Mouse (Mus musculus) neural tube, embryonic 11.5 days (tissue): Measurements from ENCODE around the gene Ldlr. TPM values are rescaled to one million over a fixed set of nuclear protein-coding genes. Genes with fewer than 3 reads are reported as not detected.

Experiments
- ATAC-seq: fragments of 200-750 bp; cut with Nextera tagmentation; 2 replicates; pipeline ENCODE4 v1.8.0; 2017; ENCODE audit warnings: moderate number of reproducible peaks, mild to moderate bottlenecking, moderate TSS enrichment, moderate library complexity; ENCODE audit not compliant: insufficient read depth, low FRiP score, low TSS enrichment
- DNase-seq: peaks from one replicate; pipeline ENCODE4 v3.0.0-alpha.2; 2015; ENCODE audit warnings: low spot score
- H3K27ac ChIP-seq: fragments of 300-500 bp; sonication (generic); 2 replicates; pipeline ENCODE4 v1.5.1; 2014; ENCODE audit warnings: low read depth, mild to moderate bottlenecking, low read length
- H3K27me3 ChIP-seq: fragments of 300-500 bp; sonication (generic); 2 replicates; pipeline ENCODE4 v1.6.1; 2014; ENCODE audit warnings: mild to moderate bottlenecking, low read length, mixed read lengths; ENCODE audit not compliant: control insufficient read depth, insufficient read depth
- H3K36me3 ChIP-seq: fragments of 300-500 bp; sonication (generic); 2 replicates; pipeline ENCODE4 v1.6.1; 2014; ENCODE audit warnings: mild to moderate bottlenecking, low read length, moderate library complexity, mixed read lengths; ENCODE audit not compliant: control insufficient read depth, insufficient read depth
- H3K4me1 ChIP-seq: fragments of 300-500 bp; sonication (generic); 2 replicates; pipeline ENCODE4 v1.6.1; 2014; ENCODE audit warnings: low read length, mixed read lengths; ENCODE audit not compliant: control insufficient read depth, insufficient read depth
- H3K4me2 ChIP-seq: fragments of 300-500 bp; sonication (generic); 2 replicates; pipeline ENCODE4 v1.6.1; 2014; ENCODE audit warnings: low read depth, mild to moderate bottlenecking, moderate library complexity
- H3K4me3 ChIP-seq: fragments of 300-500 bp; sonication (generic); 2 replicates; pipeline ENCODE4 v1.5.1; 2014; ENCODE audit warnings: low read depth, low read length
- H3K9ac ChIP-seq: fragments of 300-500 bp; sonication (generic); 2 replicates; pipeline ENCODE4 v1.6.1; 2014; ENCODE audit warnings: mild to moderate bottlenecking, low read length
- H3K9me3 ChIP-seq: fragments of 300-500 bp; sonication (generic); 2 replicates; pipeline ENCODE4 v1.6.1; 2016; ENCODE audit warnings: low read length; ENCODE audit not compliant: control insufficient read depth
- WGBS: fragments of 180-500 bp; shearing (Covaris S2); extraction: QIAGEN DNeasy Blood & Tissue Kit; methylation state at CpG from one replicate; pipeline ENCODE4 v1.1.7; 2014; 5-methylcytosine and 5-hydroxymethylcytosine counted together
- polyA plus RNA-seq: library from polyadenylated mRNA; unstranded; fragments of >200 nt; fragmentation: Nextera tagmentation; extraction: Ambion mirVana; gene quantifications from 2 replicates; pipeline ENCODE4 v1.2.1, GENCODE M21; 2014

The Ldlr gene
- polyA plus RNA-seq, 1 experiment from 2014 or later: 22.5 TPM

- H3K9me3 ChIP-seq: no peaks in the 10 kb centered on the region
- ATAC-seq: no peak
- H3K9ac ChIP-seq: no peak overlapping the region
- H3K4me3 ChIP-seq: no peak overlapping the region
- no peak for DNase-seq
- 83% methylated on average over 3 of the region's 3 CpGs for WGBS
- no peaks in the 10 kb centered on the region for H3K4me1 ChIP-seq
- H3K4me2 ChIP-seq: no peak overlapping the region
- peaks cover 33% of the 10 kb centered on the region for H3K36me3 ChIP-seq
- H3K27ac ChIP-seq: no peak overlapping the region
- H3K27me3 ChIP-seq: no peaks in the 10 kb centered on the region
Measured at GRCm38 (mm10) chr9:21747238-21747774, 24.0 kb downstream of the Ldlr start.

DNA sequence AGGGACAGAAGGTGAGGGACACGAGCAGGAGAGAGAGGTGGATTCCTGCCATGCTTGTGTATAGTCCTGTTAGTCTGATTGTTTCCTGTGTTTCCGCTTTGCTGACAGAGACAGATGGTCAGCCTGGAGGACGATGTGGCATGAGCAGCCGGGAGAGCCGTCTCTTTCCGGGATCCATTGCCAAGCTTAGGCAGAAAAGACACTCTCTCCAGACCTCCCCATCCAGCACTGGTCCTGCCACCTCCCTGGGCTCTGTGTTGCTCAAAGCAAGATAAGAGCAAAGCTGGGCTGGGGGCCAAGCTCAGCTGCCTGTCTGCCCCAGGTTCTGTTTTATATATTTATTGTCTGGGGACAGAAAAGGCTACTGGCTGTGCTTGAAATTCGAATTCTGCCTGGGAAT is 24.8 kb downstream of the Ldlr start:
- no peaks in the 10 kb centered on the region for H3K4me1 ChIP-seq
- H3K27ac ChIP-seq: no peak overlapping the region
- 70% methylated on average over 7 of the region's 7 CpGs for WGBS
- H3K9ac ChIP-seq: no peak overlapping the region
- no peak overlapping the region for H3K4me2 ChIP-seq
- H3K36me3 ChIP-seq: peaks cover 30% of the 10 kb centered on the region
- H3K27me3 ChIP-seq: no peaks in the 10 kb centered on the region
- no peak overlapping the region for H3K4me3 ChIP-seq
- DNase-seq (no peak), ATAC-seq (no peak)
- no peaks in the 10 kb centered on the region for H3K9me3 ChIP-seq

DNA sequence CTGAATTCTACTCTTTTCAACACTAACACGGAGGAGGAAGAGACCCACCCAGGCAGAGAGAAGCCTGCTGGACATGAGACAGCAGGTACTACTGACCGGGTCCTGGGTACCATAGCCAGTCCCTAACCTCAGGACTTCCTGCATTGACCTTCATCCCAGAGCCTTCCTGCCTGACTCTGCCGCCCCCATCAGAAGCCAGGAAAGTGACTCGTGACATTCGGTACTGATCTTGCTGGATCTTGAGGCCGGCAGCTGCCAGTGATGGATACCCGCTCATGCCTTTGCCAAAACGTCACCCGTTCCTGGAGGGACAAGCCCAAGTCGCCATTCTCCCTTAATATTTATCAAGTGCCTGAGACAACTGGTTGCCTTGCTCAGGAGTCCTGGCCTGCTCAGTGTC is 25.2 kb downstream of the Ldlr start:
- WGBS: 93% methylated on average over 10 of the region's 10 CpGs
- Histone ChIP-seq H3K27me3 (no peaks in the 10 kb centered on the region), H3K27ac (no peak overlapping the region), H3K9me3 (no peaks in the 10 kb centered on the region), H3K4me1 (no peaks in the 10 kb centered on the region), H3K4me2 (no peak overlapping the region), H3K4me3 (no peak overlapping the region), H3K9ac (no peak overlapping the region), H3K36me3 (peaks cover 30% of the 10 kb centered on the region)
- ATAC-seq (no peak), DNase-seq (no peak)

- WGBS: 93% methylated on average over 6 of the region's 6 CpGs
Measured at GRCm38 (mm10) chr9:21749382-21750118, 26.3 kb downstream of the Ldlr start.

DNA sequence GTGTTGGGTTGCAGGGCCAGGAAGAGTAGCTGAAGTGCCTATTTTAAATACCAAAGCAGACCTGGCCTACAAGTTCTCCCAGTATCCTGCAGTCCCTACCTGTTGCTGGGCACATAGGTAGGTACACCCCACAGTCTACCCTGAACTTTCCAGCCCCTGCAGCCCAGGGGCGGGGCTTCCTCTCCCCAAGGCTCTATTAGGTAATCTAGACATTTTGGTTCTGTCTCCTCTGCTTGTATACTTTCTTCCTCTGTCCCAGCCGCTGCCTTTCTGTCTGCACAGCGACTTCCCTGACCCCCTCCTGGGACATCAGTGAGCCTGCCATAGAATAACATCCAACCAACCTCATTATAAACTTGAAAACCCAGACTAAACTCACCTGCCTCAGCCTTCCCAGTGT is 27.1 kb downstream of the Ldlr start:
- no peak for DNase-seq
- Histone ChIP-seq H3K4me2 (no peak overlapping the region), H3K9me3 (no peaks in the 10 kb centered on the region), H3K27ac (no peak overlapping the region), H3K4me3 (no peak overlapping the region), H3K27me3 (no peaks in the 10 kb centered on the region), H3K36me3 (peaks cover 21% of the 10 kb centered on the region), H3K9ac (no peak overlapping the region), H3K4me1 (no peaks in the 10 kb centered on the region)
- WGBS: 68% methylated on average over 3 of the region's 3 CpGs
- no peak for ATAC-seq

More at GRCm38 (mm10) chr9:21749382-21750118, 26.3 kb downstream of the Ldlr start:
- no peaks in the 10 kb centered on the region for H3K27me3 ChIP-seq
- H3K4me1 ChIP-seq: no peaks in the 10 kb centered on the region
- H3K9me3 ChIP-seq: no peaks in the 10 kb centered on the region
- no peak for DNase-seq
- H3K4me3 ChIP-seq: no peak overlapping the region
- ATAC-seq: no peak
- H3K9ac ChIP-seq: no peak overlapping the region
- H3K27ac ChIP-seq: no peak overlapping the region
- H3K4me2 ChIP-seq: no peak overlapping the region
- H3K36me3 ChIP-seq: peaks cover 21% of the 10 kb centered on the region

DNA sequence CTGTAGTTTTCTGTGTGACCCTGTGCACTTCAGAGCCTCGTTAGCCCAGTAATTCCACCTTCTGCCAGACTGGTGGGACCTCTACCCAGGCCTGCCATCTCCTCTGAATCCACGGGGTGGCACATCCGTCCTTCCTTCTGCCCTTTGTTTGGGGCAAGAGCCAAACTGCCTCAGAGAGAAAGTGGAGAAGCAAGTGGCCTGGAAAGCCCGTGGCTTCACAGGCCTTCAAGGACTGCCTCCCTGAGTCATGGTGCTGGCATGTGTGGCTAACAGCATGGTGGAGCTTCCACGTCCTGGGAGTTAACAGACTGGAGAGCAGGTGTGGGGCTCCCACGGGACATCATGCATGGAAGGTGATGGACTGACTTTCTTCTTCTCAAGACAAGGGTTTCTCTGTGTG is 28.1 kb downstream of the Ldlr start:
- Histone ChIP-seq H3K4me3 (no peak overlapping the region), H3K9ac (no peak overlapping the region), H3K27me3 (no peaks in the 10 kb centered on the region), H3K4me1 (no peaks in the 10 kb centered on the region), H3K4me2 (no peak overlapping the region), H3K36me3 (peaks cover 16% of the 10 kb centered on the region), H3K27ac (no peak overlapping the region), H3K9me3 (no peaks in the 10 kb centered on the region)
- WGBS: 73% methylated on average over 6 of the region's 6 CpGs
- DNase-seq (no peak), ATAC-seq (no peak)

- no peak overlapping the region for H3K9ac ChIP-seq
- H3K4me3 ChIP-seq: no peak overlapping the region
- no peaks in the 10 kb centered on the region for H3K4me1 ChIP-seq
- 69% methylated on average over 10 of the region's 10 CpGs for WGBS
- H3K27me3 ChIP-seq: no peaks in the 10 kb centered on the region
- no peak for ATAC-seq
- DNase-seq: no peak
- H3K9me3 ChIP-seq: no peaks in the 10 kb centered on the region
- peaks cover 14% of the 10 kb centered on the region for H3K36me3 ChIP-seq
- no peak overlapping the region for H3K4me2 ChIP-seq
- H3K27ac ChIP-seq: no peak overlapping the region
Measured at GRCm38 (mm10) chr9:21752252-21752792, 29.0 kb downstream of the Ldlr start.

- H3K4me1 ChIP-seq: 0 out of 2 replicates have a peak, but pooled peaks cover 3% of the 10 kb centered on the region
- DNase-seq: no peak
- H3K27ac ChIP-seq: no peak overlapping the region
- H3K9me3 ChIP-seq: no peaks in the 10 kb centered on the region
- no peaks in the 10 kb centered on the region for H3K27me3 ChIP-seq
- H3K9ac ChIP-seq: no peak overlapping the region
- ATAC-seq: no peak
- WGBS: 88% methylated on average over 2 of the region's 2 CpGs
- no peak overlapping the region for H3K4me3 ChIP-seq
- peaks cover 8% of the 10 kb centered on the region for H3K36me3 ChIP-seq
- no peak overlapping the region for H3K4me2 ChIP-seq
Measured at GRCm38 (mm10) chr9:21754003-21754402, 30.7 kb downstream of the Ldlr start.
